Comparison of ENCODE assay signal across 14 mouse cellular contexts in genomic region chr11:46156945-46157344, GRCm38 (mm10). TPM values are rescaled to one million over a fixed set of nuclear protein-coding genes. Genes with fewer than 3 reads are reported as not detected.
"Had no signal": no experiment of that assay in that cellular context is flagged by ENCODE, and none has a peak within 500 bp of the region (broad histone marks: within the 10 kb centered on the region; RNA-seq: fewer than 3 reads in every experiment).

No protein-coding gene starts in this region.

- DNase-seq: kidney, adult 8-10 months; kidney, postnatal 25 days; lung, embryonic 14.5 days; lung, postnatal 10 days; lung, postnatal 4 days; midbrain, embryonic 14.5 days; thymus, postnatal 36 days had no signal

- H3K4me3 ChIP-seq: limb, embryonic 15.5 days; liver, embryonic 12.5 days; midbrain, embryonic 10.5 days; myocyte; neural tube, embryonic 15.5 days; stomach, embryonic 15.5 days had no signal

- H3K27ac ChIP-seq: limb, embryonic 15.5 days; liver, embryonic 12.5 days; midbrain, embryonic 10.5 days; neural tube, embryonic 15.5 days; stomach, embryonic 15.5 days had no signal

RNA-seq across cellular contexts. Expression of gene Nipal4, which starts 9.4 kb away (rescaled TPM):
- total RNA-seq: megakaryocyte, adult 5-6 weeks had no signal
